Mouse (Mus musculus) lung, postnatal 0 days (tissue): ENCODE results near the gene Zfp462. TPM values are rescaled to one million over a fixed set of nuclear protein-coding genes. Genes with fewer than 3 reads are reported as not detected.

Source experiments
- ATAC-seq: fragments of 200-750 bp; cut with Nextera tagmentation; 2 replicates; pipeline ENCODE4 v1.8.0; 2017; ENCODE audit warnings: moderate library complexity
- DNase-seq: peaks from one replicate; pipeline ENCODE4 v3.0.0-alpha.2; 2016; ENCODE audit warnings: low spot score
- H3K27ac ChIP-seq: fragments of 300-500 bp; sonication (generic); 2 replicates; pipeline ENCODE4 v1.5.1; 2014; ENCODE audit warnings: antibody characterized with exemption, mild to moderate bottlenecking, low read length, mixed read lengths
- H3K27me3 ChIP-seq: fragments of 300-500 bp; sonication (generic); replicated peaks from 2 replicates; pipeline ENCODE4 v1.6.1; 2014; ENCODE audit warnings: low read length, mixed read lengths; ENCODE audit not compliant: insufficient read depth
- H3K36me3 ChIP-seq: fragments of 300-500 bp; sonication (generic); 2 replicates; pipeline ENCODE4 v1.6.1; 2014; ENCODE audit warnings: low read length, mixed read lengths; ENCODE audit not compliant: insufficient read depth
- H3K4me1 ChIP-seq: fragments of 300-500 bp; sonication (generic); 2 replicates; pipeline ENCODE4 v1.6.1; 2014; ENCODE audit warnings: antibody characterized with exemption, low read depth, low read length, mixed read lengths; ENCODE audit not compliant: insufficient read depth
- H3K4me2 ChIP-seq: fragments of 300-500 bp; sonication (generic); replicated peaks from 2 replicates; pipeline ENCODE4 v1.6.1; 2014; ENCODE audit warnings: low read depth, mild to moderate bottlenecking, low read length, moderate library complexity, mixed read lengths
- H3K4me3 ChIP-seq: fragments of 300-500 bp; sonication (generic); 2 replicates; pipeline ENCODE4 v1.5.1; 2014; ENCODE audit warnings: low read depth, low read length
- H3K9ac ChIP-seq: fragments of 300-500 bp; sonication (generic); replicated peaks from 2 replicates; pipeline ENCODE4 v1.6.1; 2014; ENCODE audit warnings: low read depth, mild to moderate bottlenecking
- H3K9me3 ChIP-seq: fragments of 300-500 bp; sonication (generic); 2 replicates; pipeline ENCODE4 v1.6.1; 2016; ENCODE audit warnings: low read length, mixed read lengths
- CTCF ChIP-seq: IDR thresholded peaks from 2 replicates; pipeline ENCODE4 v1.5.1; 2016; ENCODE audit warnings: antibody characterized with exemption, mild to moderate bottlenecking
- EP300 ChIP-seq: IDR thresholded peaks from 2 replicates; pipeline ENCODE4 v1.6.1; 2016; ENCODE audit warnings: antibody characterized with exemption, mild to moderate bottlenecking, control low read depth
- WGBS: fragments of 180-500 bp; shearing (Covaris S2); extraction: QIAGEN DNeasy Blood & Tissue Kit; methylation state at CpG from one replicate; pipeline ENCODE4 v1.1.7; 2014; 5-methylcytosine and 5-hydroxymethylcytosine counted together
- polyA plus RNA-seq: library from polyadenylated mRNA; unstranded; fragments of >200 nt; fragmentation: Nextera tagmentation; extraction: Ambion mirVana; gene quantifications from 2 replicates; pipeline ENCODE4 v1.2.1, GENCODE M21; 2015

The Zfp462 gene
- polyA plus RNA-seq, 1 experiment from 2014 or later, result 1.5 TPM

GRCm38 (mm10) chr4:54969671-54970295, 24.9 kb downstream of the Zfp462 start:
- Histone ChIP-seq H3K4me2 (no peak overlapping the region), H3K36me3 (no peaks in the 10 kb centered on the region), H3K4me3 (no peak overlapping the region), H3K9ac (no peak overlapping the region), H3K27ac (no peak overlapping the region), H3K9me3 (no peaks in the 10 kb centered on the region), H3K4me1 (peaks cover 21% of the 10 kb centered on the region; the same call in 1 of the 2 replicates), H3K27me3 (no peaks in the 10 kb centered on the region)
- WGBS, result 62% methylated on average over 12 of the region's 12 CpGs
- TF ChIP-seq EP300 (peak; percentile 77), CTCF (no peak)
- ATAC-seq, result peak; percentile 64
- DNase-seq, result peak; percentile 83

- peaks cover 20% of the 10 kb centered on the region; the same call in 1 of the 2 replicates for H3K4me1 ChIP-seq
- H3K4me3 ChIP-seq, result no peak overlapping the region
- H3K4me2 ChIP-seq, result no peak overlapping the region
- H3K27me3 ChIP-seq, result no peaks in the 10 kb centered on the region
- DNase-seq, result no peak
- no peaks in the 10 kb centered on the region for H3K36me3 ChIP-seq
- 74% methylated on average over 3 of the region's 3 CpGs for WGBS
- TF ChIP-seq CTCF (no peak), EP300 (no peak)
- peak overlapping the region; percentile 55 for H3K27ac ChIP-seq
- H3K9ac ChIP-seq, result no peak overlapping the region
- H3K9me3 ChIP-seq, result no peaks in the 10 kb centered on the region
- ATAC-seq, result no peak
Observed at GRCm38 (mm10) chr4:54971386-54971785, 26.5 kb downstream of the Zfp462 start.

- no peaks in the 10 kb centered on the region for H3K27me3 ChIP-seq
- no peak overlapping the region for H3K9ac ChIP-seq
- peak overlapping the region; percentile 55 for H3K27ac ChIP-seq
- 70% methylated on average over 4 of the region's 4 CpGs for WGBS
- DNase-seq (peak; percentile 83), ATAC-seq (peak; percentile 88)
- H3K4me3 ChIP-seq, result no peak overlapping the region
- no peaks in the 10 kb centered on the region for H3K36me3 ChIP-seq
- H3K9me3 ChIP-seq, result no peaks in the 10 kb centered on the region
- TF ChIP-seq EP300 (peak; percentile 77), CTCF (no peak)
- no peak overlapping the region for H3K4me2 ChIP-seq
- H3K4me1 ChIP-seq, result peaks cover 13% of the 10 kb centered on the region; the same call in 1 of the 2 replicates
Observed at GRCm38 (mm10) chr4:54972096-54972495, 27.2 kb downstream of the Zfp462 start.

GRCm38 (mm10) chr4:54972827-54973560, 28.1 kb downstream of the Zfp462 start:
- Histone ChIP-seq H3K27ac (peak overlapping the region; percentile 17), H3K4me2 (no peak overlapping the region), H3K36me3 (no peaks in the 10 kb centered on the region), H3K4me3 (no peak overlapping the region), H3K9me3 (no peaks in the 10 kb centered on the region), H3K27me3 (no peaks in the 10 kb centered on the region), H3K4me1 (peaks cover 9% of the 10 kb centered on the region; the same call in 1 of the 2 replicates), H3K9ac (no peak overlapping the region)
- DNase-seq, result no peak
- 51% methylated on average over 8 of the region's 8 CpGs for WGBS
- ATAC-seq, result no peak
- no peak for TF ChIP-seq EP300
- TF ChIP-seq CTCF, result no peak

GRCm38 (mm10) chr4:54979771-54980472, 35.1 kb downstream of the Zfp462 start:
- H3K36me3 ChIP-seq, result no peaks in the 10 kb centered on the region
- no peaks in the 10 kb centered on the region for H3K9me3 ChIP-seq
- 47% methylated on average over 13 of the region's 13 CpGs for WGBS
- TF ChIP-seq EP300 (peak; percentile 87), CTCF (no peak)
- H3K27me3 ChIP-seq, result no peaks in the 10 kb centered on the region
- no peak overlapping the region for H3K4me2 ChIP-seq
- no peak overlapping the region for H3K4me3 ChIP-seq
- H3K27ac ChIP-seq, result no peak overlapping the region
- no peak overlapping the region for H3K9ac ChIP-seq
- ATAC-seq (peak; percentile 91), DNase-seq (peak; percentile 83)
- no peaks in the 10 kb centered on the region for H3K4me1 ChIP-seq

GRCm38 (mm10) chr4:54984502-54984901, 39.7 kb downstream of the Zfp462 start:
- ATAC-seq (no peak), DNase-seq (no peak)
- Histone ChIP-seq H3K27me3 (no peaks in the 10 kb centered on the region), H3K4me2 (no peak overlapping the region), H3K27ac (no peak overlapping the region), H3K4me1 (no peaks in the 10 kb centered on the region), H3K4me3 (no peak overlapping the region), H3K36me3 (no peaks in the 10 kb centered on the region), H3K9me3 (no peaks in the 10 kb centered on the region), H3K9ac (no peak overlapping the region)
- no peak for TF ChIP-seq CTCF
- TF ChIP-seq EP300, result no peak
- 72% methylated on average over 2 of the region's 2 CpGs for WGBS
